Mouse (Mus musculus) activated CD4-positive, CD25-positive, alpha-beta regulatory T cell, adult 4 months (primary cell): ENCODE data around the gene Wdr62. TPM values are rescaled to one million over a fixed set of nuclear protein-coding genes. Genes with fewer than 3 reads are reported as not detected.
"Not testable (repeated sequence)": the region's sequence is repeated elsewhere in the genome, so short reads cannot be mapped to it uniquely, and the experiment has no call there.

Experiments used
- ATAC-seq: one replicate; pipeline ENCODE4 v1.8.0; 2017
- polyA plus RNA-seq, 2 experiments: library from polyadenylated mRNA; unstranded; fragments of 100-300 nt; shearing (Covaris generic); gene quantifications; one replicate each; pipeline ENCODE4 v1.2.1; 2017

Gene Wdr62
- polyA plus RNA-seq, 2 experiments from 2014 or later = 2.9 TPM

DNA sequence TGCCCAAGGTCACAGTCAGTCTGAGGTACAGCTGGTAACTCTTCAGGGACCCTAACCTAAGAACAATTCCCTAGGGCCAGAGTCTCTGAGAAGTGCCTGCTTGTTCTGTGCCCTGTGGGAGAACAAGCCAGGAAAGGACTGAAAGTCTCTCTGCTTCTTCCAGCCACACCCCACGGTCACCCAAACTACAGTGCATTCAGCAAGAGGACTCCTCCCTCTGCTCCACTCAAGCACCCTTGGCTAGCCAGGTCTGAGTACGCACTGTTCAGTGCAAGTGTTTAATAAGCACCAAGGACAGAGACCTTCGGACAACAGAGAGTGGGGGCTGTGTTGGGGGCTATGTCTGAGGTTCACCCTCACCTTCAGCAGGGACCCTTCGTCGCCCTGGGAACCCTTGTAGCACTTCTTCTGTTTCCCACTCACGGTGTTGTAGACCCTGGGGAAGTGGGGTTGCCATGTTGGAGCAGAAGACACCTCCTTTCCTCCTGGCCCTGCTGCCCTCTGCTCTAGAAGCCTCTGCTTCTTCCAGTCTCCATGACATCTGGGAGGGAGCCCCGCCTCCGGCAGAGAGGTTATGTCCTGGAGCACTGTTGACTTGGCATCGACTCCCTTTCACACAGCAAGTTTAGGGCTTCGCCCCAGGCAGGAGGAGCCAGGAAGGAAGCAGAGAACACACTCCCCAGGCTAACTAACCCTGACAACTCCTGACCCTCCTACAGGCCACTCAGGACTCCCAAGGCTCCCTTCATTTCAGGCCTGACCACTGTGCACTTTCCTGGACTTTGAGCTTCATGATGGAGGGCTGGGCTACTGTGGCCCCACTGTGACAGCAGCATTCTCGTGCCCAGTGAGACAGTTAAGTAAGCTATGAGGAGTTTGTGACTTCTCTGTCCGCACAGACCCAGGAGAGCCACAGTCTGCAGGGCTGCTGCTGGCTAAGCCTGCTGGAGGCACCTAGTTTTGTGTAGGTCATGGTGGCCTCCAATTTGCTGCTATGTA, 28.0 kb downstream of the Wdr62 start:
- ATAC-seq = no peak

DNA sequence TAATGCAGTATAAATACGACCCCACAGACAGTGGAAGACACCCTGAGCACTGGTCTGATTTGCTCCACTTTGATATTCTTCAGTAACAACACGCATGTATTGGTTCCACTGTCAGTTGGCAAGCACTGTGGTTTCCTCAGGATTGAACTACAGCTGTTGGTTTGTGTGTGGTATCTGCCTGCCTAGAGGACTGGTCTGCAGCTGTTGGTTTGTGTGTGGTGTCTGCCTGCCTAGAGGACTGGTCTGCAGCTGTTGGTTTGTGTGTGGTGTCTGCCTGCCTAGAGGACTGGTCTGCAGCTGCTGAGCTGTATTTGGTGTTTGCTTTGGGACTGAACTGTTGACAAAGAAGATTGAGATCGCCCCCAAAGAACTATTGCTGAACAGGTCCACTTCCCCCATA, 42.8 kb downstream of the Wdr62 start:
- ATAC-seq = not testable (repeated sequence)

DNA sequence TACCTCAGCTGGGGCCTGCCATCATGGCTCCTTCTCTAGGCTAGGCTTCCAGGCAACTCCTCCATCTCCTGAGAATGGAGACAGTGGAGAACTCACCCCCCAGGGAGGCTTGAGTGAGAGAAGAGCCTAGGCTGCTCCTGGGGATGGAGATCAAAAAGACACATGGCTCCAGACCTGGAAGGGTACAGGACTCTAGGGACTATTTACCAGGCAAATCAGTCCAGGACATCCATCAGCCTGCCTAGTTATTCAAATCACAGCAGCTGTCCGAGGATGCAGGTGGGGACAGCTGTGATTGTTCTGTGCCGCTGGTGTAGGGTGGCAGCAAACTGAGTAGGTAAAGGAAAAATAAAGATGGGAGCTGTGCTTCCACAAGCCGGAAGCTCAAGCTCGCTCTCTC, 44.6 kb downstream of the Wdr62 start, which contains the start of gene Ovol3:
Gene Ovol3, minus strand, starts transcription at position 101 of the 400 bp plus-strand sequence.
- no peak for ATAC-seq

DNA sequence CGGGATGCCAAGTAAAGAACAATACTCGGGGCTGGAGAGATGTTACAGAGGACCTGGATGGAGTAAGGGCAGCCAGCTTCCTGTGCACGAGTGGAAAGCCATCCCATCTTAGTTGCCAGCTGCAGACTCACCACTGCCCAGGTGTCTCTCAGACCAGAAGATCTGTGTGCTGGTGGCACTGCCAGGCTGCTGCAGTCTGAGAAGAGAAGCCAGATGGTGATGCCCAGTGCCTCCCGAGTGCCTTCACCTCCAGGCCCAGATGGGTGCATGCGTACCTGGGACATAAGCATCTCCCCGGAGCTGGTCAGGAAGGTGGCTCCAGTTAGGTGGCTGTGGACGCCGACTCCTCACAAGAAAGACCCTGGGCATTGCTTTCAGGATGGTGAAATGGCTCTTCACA, 45.1 kb downstream of the Wdr62 start:
- no peak for ATAC-seq

DNA sequence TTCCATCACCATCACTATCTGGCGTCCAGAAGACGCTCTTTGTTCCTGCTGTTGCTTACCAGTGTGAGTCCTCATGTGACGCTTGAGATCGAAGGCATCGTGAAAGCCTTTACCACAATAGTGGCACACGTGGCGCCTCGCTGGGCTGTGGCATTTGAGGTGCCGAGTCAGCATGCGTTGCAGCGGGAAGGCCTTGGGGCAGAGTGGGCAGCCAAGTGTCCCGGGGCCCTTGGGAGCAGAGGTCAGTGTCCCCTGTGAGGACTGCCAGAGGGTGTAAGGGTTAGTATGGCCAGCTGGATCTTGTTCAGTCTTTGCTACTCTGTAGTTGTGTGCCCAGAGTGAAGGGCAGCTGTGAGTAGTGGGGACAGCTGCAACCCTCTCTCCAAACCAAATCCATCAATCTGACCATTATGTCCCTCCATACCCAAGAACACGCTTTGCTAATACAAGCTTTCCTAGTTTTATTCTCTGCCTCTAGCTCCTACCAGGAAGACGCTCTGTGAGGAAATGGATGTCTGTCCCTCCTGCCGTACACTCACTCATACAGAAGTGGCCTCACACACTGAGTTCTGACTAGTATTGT, 45.9 kb downstream of the Wdr62 start:
- no peak for ATAC-seq

DNA sequence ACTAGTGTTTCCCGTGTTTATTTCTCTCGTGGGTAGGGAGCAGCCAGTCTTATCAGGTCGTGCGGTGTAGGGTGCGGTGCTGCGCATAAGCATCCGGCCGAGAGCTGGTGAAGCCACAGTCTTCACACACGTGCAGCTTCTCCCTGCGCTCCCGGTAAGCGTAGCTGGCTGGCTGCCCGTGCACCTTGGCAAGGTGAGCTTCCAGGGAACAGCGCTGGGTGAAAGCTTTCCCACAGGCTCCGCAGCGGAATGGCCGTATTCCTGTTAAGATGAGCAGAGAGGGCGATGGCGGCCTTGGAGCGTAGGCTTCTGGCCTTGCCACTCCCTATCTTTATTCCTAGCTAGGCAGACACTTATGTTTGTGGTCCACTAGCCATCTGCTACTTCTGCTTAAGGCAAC, 46.8 kb downstream of the Wdr62 start:
- ATAC-seq = no peak

DNA sequence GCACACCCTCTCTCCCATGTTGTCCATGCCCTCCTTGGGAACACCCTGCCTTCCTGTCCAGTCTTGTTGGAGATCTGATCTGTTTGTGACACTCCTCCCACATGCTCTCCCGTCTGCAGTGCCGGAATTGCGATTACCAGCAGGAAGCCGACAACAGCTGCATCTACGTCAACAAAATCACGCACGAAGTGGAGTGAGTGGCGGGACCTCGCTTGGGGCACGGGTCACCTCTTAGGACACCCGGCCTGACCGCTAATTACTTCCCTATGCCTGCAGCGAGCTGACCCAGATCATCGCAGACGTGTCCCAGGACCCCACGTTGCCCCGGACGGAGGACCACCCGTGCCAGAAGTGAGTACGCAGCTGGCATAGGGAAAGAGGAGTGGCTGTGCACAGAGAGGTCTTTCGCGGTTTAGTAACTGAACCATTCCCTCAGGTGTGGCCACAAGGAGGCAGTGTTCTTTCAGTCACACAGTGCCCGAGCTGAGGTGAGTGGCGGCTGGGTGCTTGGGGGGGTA, 47.5 kb downstream of the Wdr62 start:
- ATAC-seq = no peak

DNA sequence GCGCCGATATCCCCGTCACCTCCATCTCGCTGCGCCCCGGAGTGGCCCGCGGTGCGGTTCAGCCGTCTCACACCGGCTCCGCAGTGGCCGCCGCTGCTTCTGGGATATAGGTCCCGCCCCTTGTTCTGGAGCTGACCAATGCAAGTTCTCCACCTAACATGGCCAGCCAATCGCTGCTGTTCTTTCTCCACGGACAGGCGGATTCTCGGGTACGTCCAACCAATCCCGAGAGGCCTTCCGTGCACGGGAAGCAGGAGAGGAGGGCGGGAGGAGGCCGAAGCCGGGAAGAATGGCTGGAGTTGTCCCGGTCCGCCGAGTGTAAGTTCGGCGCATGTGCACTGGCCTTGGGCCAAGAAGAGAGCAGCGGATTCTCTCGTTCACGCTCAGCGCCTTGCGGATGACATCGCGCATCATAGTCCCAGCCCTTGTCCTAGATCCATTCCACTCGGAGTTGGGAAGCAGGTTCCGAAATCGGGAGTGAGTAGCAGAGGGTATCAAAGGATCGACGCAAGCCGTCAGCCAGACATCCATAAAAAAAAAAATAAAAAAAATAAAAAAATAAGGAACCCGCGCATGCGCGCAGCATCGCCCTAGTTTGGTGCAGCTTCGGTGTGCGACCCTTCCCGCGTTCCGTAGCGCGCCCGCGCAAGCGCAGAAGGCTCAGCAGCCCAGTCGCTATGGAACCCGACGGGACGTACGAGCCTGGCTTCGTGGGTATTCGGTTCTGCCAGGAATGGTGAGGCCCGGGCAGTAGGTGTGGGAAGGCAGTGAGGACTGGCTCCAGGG, 48.4 kb downstream of the Wdr62 start, which contains the start of the genes Polr2i and Tbcb:
Gene Polr2i, plus strand, starts transcription at position 280 of the 786 bp plus-strand sequence.
Gene Tbcb, minus strand, starts transcription at position 604 of the 786 bp plus-strand sequence.
- ATAC-seq = peak; percentile 97

DNA sequence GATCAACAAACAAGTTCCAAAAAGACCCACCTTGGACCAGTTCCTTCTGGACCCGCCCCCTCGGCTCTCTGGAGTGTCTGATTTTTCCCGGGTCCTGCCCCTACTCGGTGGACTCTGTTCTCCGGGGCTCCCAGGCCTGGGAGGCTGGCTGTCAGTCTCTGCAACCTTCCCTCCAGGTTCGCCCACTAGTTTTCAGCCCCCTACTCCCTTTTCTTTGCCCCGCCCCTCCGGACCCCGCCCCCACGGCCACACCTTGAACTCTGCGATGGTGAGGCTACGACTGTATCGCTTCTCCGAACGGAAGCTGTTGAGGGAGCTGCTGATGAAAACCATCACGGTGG, 48.9 kb downstream of the Wdr62 start:
- no peak for ATAC-seq

DNA sequence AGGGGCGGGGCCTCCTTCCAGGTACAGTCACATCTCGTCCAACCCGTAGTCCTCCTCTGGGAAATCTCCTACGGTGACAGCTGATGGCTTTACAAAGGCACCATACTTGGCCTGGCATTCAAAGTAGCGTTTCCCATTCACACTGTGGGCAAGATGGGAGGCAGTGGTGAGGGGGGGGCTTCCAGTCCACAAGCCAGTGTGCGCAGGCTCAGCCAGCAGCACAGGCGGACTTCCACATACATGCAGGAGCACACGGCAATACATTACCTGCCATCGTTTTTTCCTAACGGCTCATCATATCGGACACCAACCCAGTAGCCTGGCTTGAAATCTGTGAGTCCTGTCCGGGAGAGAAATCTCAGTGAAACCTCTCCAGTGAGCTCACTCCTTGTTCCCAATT, 56.0 kb downstream of the Wdr62 start:
- ATAC-seq = no peak

DNA sequence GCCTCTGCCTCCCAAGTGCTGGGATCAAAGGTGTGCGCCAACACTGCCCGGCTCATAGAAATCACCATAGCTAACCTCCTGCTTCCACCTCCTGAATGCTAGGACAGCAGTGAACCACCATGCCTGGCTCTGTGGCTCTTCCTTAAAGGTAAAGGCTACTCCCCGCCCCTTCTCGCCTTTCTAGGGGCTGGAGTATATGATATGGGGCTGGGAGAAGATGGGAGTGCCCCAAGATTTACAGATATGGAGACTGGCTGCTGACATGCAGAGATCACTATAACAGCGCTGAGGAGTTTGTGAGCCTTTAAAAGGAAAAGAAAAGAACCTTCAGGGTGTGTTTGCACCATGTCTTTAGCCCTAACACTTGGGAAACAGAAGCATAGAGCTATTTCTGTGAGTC, 58.0 kb downstream of the Wdr62 start:
- no peak for ATAC-seq

DNA sequence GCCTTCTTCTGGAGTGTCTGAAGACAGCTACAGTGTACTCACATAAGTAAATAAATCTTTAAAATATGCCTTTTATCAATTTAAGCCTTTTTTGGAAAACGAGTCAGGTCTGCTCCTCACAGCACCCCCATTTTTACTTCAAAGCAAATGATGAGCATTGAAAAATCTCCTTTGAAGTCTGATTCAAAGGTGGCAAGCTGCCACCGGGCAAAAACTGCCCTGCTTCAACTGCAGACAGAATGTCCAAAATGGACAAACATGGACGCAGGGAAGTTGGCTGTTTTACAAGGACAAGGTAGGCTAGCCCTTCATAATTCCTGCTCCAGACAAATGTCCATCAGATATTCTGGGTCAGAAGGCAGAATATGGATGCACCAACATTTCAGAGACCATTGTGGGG, 58.8 kb downstream of the Wdr62 start:
- no peak for ATAC-seq

DNA sequence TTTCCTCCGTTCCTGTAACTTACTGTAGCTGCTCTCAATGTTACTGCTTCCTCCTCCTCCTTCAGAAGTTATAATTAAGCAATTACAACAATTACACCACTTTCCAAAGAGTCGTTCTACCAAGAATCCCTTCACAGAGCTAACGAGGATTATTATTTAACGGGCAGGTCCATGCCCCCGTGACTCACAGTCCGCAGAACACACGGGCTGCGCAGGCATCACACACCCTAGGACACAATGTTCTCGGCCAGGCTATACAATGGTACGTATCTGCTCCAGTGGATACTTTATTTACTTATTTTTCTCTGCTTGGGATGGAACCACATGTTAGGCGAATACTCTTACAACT, 60.2 kb downstream of the Wdr62 start:
- peak; percentile 20 for ATAC-seq

DNA sequence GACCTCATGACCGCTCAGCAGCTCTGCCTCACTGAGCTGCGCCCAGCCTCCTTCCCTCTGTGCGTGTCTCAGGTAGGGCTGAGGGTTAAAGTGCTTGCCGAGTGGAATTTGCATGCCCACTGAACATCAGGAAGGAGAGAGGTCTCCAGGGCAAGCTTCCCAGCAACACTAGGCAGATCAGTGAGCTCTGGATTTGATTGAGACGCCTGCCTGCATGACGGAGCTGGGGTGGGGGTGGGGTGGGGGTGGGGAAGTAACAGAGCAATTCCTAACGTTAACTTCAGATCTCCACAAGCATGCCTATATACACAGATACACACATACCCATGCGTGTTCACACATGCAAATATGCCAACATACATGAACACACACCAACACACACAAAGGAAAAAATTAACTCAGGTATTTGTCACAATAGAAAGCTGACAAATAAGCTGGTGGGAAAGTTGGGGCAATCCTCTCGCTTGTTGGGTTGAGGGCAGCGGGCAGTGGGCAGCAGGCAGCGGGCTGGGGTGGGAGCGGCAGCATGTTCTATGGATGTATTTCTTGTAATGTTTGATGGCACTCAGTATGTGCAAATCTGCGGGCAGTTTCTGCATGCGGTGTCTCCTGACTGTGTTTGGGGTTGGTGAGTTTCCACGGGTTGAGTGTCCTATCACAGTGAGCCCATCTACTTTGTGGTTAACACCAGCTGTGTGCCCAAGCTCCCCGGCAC, 60.8 kb downstream of the Wdr62 start:
- peak; percentile 40 for ATAC-seq

DNA sequence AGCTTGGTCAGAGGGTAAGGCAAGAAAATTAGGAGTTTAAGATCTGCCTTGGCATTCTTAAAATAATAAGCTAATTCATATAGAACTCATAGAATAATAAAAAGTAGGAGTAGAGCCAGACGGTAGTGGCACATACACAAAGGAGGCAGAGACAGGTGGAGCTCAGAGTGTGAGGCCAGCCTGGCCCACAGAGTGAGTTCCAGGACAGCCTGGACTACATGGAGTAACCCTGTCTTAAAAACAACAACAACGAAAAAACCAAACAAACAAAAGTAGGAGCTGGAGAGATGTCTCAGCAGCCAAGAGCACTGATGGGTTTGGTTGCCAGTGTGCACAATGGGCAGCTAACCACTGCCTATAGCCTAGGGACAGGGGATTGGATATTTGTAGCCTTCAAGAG, 62.9 kb downstream of the Wdr62 start:
- no peak for ATAC-seq

DNA sequence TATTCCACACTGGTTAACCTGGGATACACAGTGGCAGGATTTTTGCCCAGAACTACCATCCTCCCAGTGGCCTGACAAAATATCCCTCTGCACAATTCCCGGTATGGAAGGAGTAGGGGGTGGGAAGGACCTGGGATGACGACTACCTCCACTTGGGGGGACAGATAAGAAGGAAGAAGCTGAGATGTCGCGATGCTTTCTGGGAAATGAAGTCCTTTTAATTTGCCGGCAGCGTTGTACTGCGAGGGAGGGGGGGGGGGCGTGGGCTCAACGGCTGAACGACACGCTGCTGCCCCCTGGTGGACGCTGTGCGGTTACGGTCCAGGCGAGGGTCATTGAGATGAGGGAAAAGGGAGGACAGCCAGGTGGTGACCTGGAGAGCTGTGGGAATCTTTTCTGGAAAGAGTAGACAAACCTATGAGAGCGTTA, 63.5 kb downstream of the Wdr62 start:
- peak; percentile 47 for ATAC-seq

DNA sequence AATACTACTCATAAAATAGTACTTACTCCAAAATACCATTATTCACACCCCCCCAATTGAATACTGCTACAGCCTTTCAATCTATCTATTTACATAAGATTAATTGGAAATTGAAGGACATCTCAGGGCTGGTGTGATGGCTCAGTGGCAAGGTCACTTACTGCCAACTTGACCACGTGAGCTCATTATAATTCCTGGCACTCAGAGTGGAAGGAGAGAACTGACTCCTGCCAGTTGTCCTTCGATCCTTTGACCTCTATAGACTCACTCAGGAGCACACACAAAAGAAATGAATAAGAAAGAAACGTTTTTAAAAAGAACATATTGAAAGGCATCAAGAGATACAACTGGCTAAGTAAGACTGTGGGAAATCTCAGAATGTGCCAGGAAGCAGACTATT, 64.3 kb downstream of the Wdr62 start:
- ATAC-seq = no peak

DNA sequence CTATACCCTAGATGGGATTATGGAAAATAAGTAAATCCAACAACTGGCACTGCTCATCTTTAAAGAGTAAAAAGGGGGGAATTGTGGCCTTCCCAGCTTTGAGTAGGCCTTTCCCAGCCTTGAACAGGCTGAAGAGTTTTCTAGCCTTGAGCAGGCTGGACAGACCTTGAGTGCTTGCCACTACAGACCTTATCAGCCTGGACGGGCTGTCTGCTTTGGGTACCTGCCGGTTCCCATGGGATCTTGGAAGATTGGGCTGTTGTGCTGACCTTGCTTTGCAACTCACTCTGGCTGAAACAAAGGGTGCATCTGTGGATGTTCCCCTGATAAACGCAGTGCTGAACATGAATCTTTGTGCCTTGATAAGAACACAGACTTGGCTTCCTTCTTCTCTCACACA, 66.3 kb downstream of the Wdr62 start:
- ATAC-seq = no peak

DNA sequence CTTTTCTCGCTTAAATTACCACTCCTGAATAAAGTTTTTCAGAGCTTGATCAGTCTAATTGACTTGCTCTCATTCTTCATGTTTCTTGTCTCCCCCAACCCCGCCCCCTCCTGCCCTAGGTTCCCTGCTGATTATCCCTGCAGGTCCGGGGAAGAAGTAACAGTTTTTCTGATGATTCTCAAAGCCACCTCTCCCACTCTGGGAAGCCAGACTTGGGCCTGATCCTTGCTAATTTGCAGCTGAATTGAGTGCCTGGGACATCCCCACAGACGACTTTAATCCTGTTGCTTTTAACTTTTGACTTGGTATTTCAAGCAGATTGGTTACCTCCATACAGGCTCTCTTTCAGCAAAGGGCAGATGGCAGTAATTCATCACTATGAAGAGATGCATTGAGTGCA, 69.2 kb downstream of the Wdr62 start:
- ATAC-seq = no peak

DNA sequence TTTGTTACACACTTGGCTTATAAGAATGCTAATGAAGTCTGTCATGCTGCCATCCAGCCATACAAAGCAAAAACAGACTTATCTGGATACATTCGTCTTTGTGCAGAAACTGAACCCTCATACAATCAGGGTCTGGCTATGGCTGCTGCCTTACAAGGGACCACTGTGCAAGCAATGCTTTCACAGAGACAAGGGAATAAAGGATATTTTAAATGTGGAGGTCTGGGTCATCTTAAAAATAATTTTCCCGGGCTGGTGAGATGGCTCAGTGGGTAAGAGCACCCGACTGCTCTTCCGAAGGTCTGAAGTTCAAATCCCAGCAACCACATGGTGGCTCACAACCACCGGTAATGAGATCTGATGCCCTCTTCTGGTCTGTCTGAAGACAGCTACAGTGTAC, 73.9 kb downstream of the Wdr62 start:
- ATAC-seq = not testable (repeated sequence)

DNA sequence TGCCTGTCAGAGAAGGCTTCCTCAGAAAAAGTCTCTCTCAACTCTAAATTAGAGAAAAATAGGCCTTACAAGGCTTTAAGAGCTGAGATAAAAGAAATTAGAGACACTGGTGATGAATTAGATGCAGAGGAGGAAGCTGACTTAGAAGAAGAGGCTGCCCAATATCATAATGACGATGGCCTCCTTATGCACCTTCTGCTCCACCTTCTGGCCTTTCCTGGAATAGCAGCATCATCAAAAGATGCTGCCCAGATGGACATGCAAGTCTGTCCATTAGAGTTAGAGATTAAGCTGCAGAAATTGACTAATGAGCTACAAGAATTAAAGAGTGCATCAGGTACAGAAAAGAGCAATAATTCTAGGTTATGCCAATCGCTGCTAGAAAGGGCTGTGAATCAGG, 74.8 kb downstream of the Wdr62 start:
- peak; percentile 43 for ATAC-seq

DNA sequence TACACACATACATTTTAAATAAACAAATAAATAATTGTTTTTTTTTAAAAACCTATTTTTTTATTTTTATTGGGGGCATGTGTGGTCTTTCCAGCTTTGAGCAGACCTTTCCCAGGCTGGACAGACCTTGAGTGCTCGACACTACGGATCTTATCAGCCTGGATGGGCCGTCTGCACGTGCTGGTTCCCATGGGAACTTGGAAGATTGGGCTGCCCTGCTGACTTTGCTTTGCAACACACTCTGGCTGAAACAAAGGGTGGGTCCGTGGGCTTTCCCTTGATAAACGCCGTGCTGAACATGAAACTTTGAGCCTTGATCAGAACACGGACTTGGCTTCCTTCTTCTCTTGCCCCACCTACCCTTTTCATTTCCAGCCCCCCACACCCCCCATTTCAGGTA, 75.8 kb downstream of the Wdr62 start:
- no peak for ATAC-seq
